Mouse (Mus musculus) cerebellum, adult 18-20 months (tissue): Measurements from ENCODE around the gene Vrk1.
A peak's percentile ranks its signal among the peaks of the same experiment; 100 is the strongest.

ENCODE experiments used
- DNase-seq, 2 experiments: peaks; one replicate each; pipeline ENCODE4 v3.0.0; 2021

The Vrk1 gene

GRCm38 (mm10) chr12:106010065-106010915, at the start of gene Vrk1:
Gene Vrk1, plus strand, starts transcription at chr12:106010228.
- peak; percentile 94 to 99 for DNase-seq

- DNase-seq = no peak
Observed at GRCm38 (mm10) chr12:105960592-105961330, 49.3 kb upstream of the Vrk1 start.

- no peak for DNase-seq
Observed at GRCm38 (mm10) chr12:105961667-105962066, 48.4 kb upstream of the Vrk1 start.

GRCm38 (mm10) chr12:105962103-105963011, 47.7 kb upstream of the Vrk1 start:
- DNase-seq = peak; percentile 82 to 83

- peak in 1 of 2 experiments; percentile 16 for DNase-seq
Observed at GRCm38 (mm10) chr12:105963012-105963572, 46.9 kb upstream of the Vrk1 start.

GRCm38 (mm10) chr12:105966887-105967637, 43.0 kb upstream of the Vrk1 start:
- DNase-seq = no peak

GRCm38 (mm10) chr12:105967806-105968205, 42.2 kb upstream of the Vrk1 start:
- no peak for DNase-seq

GRCm38 (mm10) chr12:105971182-105971581, 38.8 kb upstream of the Vrk1 start:
- no peak for DNase-seq

- DNase-seq = no peak
Observed at GRCm38 (mm10) chr12:105972673-105973072, 37.4 kb upstream of the Vrk1 start.

GRCm38 (mm10) chr12:105973691-105974090, 36.3 kb upstream of the Vrk1 start:
- no peak for DNase-seq

- DNase-seq = no peak
Observed at GRCm38 (mm10) chr12:105974107-105974506, 35.9 kb upstream of the Vrk1 start.

- DNase-seq = no peak
Observed at GRCm38 (mm10) chr12:105981121-105981973, 28.7 kb upstream of the Vrk1 start.

GRCm38 (mm10) chr12:105981974-105982305, 28.1 kb upstream of the Vrk1 start:
- DNase-seq = no peak

- no peak for DNase-seq
Observed at GRCm38 (mm10) chr12:105982598-105982997, 27.4 kb upstream of the Vrk1 start.

GRCm38 (mm10) chr12:105983499-105983898, 26.5 kb upstream of the Vrk1 start:
- no peak for DNase-seq

GRCm38 (mm10) chr12:105988434-105988833, 21.6 kb upstream of the Vrk1 start:
- DNase-seq = no peak

- no peak for DNase-seq
Observed at GRCm38 (mm10) chr12:105992756-105993155, 17.3 kb upstream of the Vrk1 start.

GRCm38 (mm10) chr12:105993356-105993755, 16.7 kb upstream of the Vrk1 start:
- DNase-seq = no peak

GRCm38 (mm10) chr12:105995940-105996339, 14.1 kb upstream of the Vrk1 start:
- no peak for DNase-seq

- no peak for DNase-seq
Observed at GRCm38 (mm10) chr12:105997028-105997786, 12.8 kb upstream of the Vrk1 start.
